Mouse (Mus musculus) lung, adult 2 months (tissue): ENCODE data around the gene Tada1.

ENCODE experiments used
- CTCF ChIP-seq: fragments of 200-500 bp; IDR thresholded peaks from 2 replicates; pipeline ENCODE4 v1.5.1; 2011; ENCODE audit warnings: mild to moderate bottlenecking, low read length, control low read depth; ENCODE audit not compliant: insufficient read depth
- POLR2A ChIP-seq: fragments of 200-500 bp; IDR thresholded peaks from 2 replicates; pipeline ENCODE4 v1.6.1; 2011; ENCODE audit warnings: low read depth, mild to moderate bottlenecking, control low read depth, low read length, borderline replicate concordance; ENCODE audit errors: extremely low read depth

- TF ChIP-seq CTCF = no peak
- TF ChIP-seq POLR2A = peak; percentile 24; the same call in 1 of the 2 replicates
These were observed 834 bp downstream of the Tada1 start for GRCm38 (mm10) chr1:166379630-166380231.
